Mouse (Mus musculus): ENCODE data around the gene Meis2.

The Meis2 gene

DNA sequence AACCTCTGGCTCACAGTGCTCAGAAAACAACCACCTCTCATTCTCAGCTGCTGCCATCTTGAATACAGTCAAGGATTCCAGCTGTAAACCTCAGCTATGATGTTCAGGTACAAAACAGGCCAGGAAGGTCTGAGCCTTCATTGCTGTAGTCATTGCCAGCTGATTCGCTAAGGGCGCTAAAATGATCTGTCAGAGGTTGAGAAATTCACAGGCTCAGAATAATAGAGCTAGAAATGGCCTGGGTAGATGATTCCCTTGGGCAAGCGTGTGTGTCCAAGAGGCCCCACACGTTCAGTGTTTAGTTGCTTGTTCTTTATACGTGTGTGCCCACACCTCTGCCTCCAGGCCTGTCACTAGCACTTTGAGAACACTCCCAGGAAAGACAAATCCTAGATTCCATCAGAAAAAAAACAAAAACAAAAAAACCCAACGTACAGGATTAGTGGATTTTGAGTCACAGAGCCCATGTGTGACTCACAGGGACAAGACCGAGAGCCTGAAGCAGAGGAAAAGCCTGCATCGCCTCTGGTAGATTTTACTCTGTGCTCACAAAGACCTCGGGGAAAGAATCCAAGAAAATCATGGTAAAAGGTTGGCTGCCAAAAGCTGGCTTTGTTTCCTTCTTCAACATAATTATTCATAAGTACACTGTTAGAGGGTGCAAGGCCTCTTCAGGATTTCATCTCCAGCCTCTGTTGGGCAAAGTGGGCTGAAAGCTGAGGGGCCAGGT is 95.4 kb downstream of the Meis2 start:
- no peak for DNase-seq (ENCODE audit: low read depth, low spot score)
- H3K27me3 ChIP-seq (ENCODE audit: control insufficient read depth, insufficient read depth, low read length, poor library complexity, severe bottlenecking): no peaks in the 10 kb centered on the region
- no peaks in the 10 kb centered on the region for H3K36me3 ChIP-seq (ENCODE audit: control insufficient read depth, insufficient read depth, low read length, poor library complexity, severe bottlenecking)

- no peak for DNase-seq (ENCODE audit: low read depth, low spot score)
- H3K27me3 ChIP-seq (ENCODE audit: control insufficient read depth, insufficient read depth, low read length, poor library complexity, severe bottlenecking): no peaks in the 10 kb centered on the region
These were observed 96.4 kb downstream of the Meis2 start for GRCm38 (mm10) chr2:115969201-115969600.

DNA sequence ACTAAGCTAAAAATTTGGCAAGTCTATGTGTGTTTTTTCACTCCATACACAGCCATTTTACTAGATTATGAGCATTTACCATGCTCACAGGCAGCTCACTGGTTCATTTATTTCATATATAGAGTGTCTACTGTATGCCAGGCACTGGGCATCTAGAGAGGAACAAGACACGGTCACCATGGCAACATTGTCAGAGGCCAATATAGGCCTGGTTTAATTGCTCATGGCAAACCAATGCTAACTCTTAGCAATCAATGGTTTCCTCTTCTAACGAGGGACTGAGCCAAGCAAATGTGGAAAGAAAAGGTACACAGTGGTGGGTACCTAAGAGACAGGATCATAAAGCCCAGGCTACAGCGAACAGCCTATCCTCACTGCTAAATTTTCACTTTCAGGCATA is 100.7 kb downstream of the Meis2 start:
- no peak for DNase-seq (ENCODE audit: low read depth, low spot score)
- no peaks in the 10 kb centered on the region for H3K27me3 ChIP-seq (ENCODE audit: control insufficient read depth, insufficient read depth, low read length, poor library complexity, severe bottlenecking)
- no peaks in the 10 kb centered on the region for H3K36me3 ChIP-seq (ENCODE audit: control insufficient read depth, insufficient read depth, low read length, poor library complexity, severe bottlenecking)

More at GRCm38 (mm10) chr2:115969201-115969600, 96.4 kb downstream of the Meis2 start:
- no peaks in the 10 kb centered on the region for H3K36me3 ChIP-seq (ENCODE audit: control insufficient read depth, insufficient read depth, low read length, poor library complexity, severe bottlenecking)

GRCm38 (mm10) chr2:115963293-115963835 is 102.3 kb downstream of the Meis2 start:
- Histone ChIP-seq H3K27me3 (ENCODE audit: control insufficient read depth, insufficient read depth, low read length, poor library complexity, severe bottlenecking) (no peaks in the 10 kb centered on the region), H3K36me3 (ENCODE audit: control insufficient read depth, insufficient read depth, low read length, poor library complexity, severe bottlenecking) (no peaks in the 10 kb centered on the region)
- no peak for DNase-seq (ENCODE audit: low read depth, low spot score)

DNA sequence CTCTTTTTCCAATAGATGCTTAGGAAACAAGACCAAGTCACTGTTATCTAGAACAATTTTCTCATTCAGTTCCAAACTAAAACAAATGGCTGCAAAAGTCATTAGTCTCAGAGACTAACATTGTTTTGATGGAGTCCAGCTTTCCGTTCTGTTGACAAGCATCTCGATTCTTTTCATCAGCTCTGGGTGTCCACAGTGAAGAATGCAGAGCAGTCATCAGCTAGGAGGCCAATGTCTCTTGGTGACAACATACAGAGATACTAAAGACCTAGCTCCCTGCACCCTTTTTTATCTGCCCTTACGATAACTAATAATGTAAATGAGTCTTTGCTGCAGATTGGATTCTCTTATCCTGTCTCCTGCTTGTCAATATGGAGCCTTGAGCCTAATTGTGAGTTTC is 102.9 kb downstream of the Meis2 start:
- H3K36me3 ChIP-seq (ENCODE audit: control insufficient read depth, insufficient read depth, low read length, poor library complexity, severe bottlenecking): no peaks in the 10 kb centered on the region
- no peaks in the 10 kb centered on the region for H3K27me3 ChIP-seq (ENCODE audit: control insufficient read depth, insufficient read depth, low read length, poor library complexity, severe bottlenecking)
- no peak for DNase-seq (ENCODE audit: low read depth, low spot score)

DNA sequence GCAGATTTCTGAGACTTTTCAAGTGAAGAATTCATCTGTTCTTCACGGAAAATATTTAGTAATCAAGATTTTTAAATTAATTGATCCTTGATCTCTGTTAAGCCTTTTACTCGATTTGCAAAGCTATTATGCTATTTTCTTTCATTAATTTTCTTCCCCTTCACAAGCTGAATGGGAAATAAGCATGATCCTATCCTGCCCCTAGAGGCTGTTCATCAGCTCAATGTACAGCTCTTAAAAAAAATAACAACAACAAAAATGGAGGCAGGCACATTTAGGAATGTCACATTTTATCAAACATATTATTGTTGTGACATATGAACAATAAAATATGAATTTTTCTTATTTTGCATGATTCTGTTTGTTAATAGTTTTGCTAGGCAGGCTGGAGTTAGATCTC is 103.5 kb downstream of the Meis2 start:
- Histone ChIP-seq H3K27me3 (ENCODE audit: control insufficient read depth, insufficient read depth, low read length, poor library complexity, severe bottlenecking) (no peaks in the 10 kb centered on the region), H3K36me3 (ENCODE audit: control insufficient read depth, insufficient read depth, low read length, poor library complexity, severe bottlenecking) (no peaks in the 10 kb centered on the region)
- DNase-seq (ENCODE audit: low read depth, low spot score): no peak

DNA sequence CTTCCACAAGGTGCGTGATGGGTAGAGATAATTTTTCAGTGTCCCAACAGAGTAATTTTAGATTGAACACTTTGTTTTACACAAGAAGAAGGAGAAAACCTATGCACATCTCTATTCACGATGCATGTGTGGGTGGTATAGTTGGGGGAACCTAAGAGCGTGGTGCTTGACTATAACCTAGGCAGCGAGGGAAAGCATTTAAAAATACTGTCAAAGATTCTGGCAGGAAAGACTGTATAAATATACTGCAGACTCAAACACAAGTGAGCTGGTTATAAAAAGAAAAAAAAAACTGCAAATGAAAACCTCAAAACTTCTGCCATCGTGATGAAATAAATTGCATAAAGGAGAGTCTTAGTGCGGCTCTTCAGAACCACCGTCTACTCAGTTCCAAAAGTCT is 105.0 kb downstream of the Meis2 start:
- no peaks in the 10 kb centered on the region for H3K27me3 ChIP-seq (ENCODE audit: control insufficient read depth, insufficient read depth, low read length, poor library complexity, severe bottlenecking)
- no peaks in the 10 kb centered on the region for H3K36me3 ChIP-seq (ENCODE audit: control insufficient read depth, insufficient read depth, low read length, poor library complexity, severe bottlenecking)
- no peak for DNase-seq (ENCODE audit: low read depth, low spot score)

DNA sequence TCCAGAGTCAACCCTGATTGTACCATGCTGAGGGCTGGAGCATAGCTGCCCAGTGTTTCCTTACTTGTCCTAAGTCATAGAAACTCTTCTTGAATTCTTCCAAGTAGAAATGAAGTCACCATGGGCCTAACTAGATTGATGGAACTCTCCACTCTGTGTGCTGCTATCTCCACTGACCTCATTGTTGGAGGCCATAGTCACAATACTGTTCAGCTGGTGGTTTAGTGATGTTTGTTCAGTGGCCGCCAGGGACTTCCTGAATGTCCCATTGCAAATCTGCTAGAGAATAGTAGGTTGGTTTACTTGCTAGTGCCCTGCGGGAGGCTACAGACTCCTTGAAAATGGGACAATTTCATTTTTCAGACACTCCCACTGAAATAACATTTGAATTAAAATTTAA is 108.9 kb downstream of the Meis2 start:
- H3K36me3 ChIP-seq (ENCODE audit: control insufficient read depth, insufficient read depth, low read length, poor library complexity, severe bottlenecking): no peaks in the 10 kb centered on the region
- DNase-seq (ENCODE audit: low read depth, low spot score): no peak

DNA sequence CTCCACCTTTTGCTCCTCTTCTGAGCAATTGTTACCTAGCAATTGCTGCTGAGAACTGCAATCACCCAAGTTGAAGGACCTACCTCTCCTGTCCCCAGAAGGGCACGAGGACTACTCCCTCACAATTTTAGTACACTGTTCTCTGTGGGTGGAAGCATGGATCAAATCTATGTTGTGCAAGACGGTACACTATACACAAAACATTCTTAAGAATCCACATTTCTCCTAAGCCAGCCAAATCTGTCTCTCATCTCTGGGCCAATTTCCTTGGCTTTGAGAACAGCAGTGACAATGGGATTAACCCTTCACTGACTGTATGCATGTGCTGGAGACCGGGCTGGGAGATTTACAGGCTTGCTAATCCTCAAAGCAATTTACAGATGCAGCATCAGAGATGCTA is 115.0 kb downstream of the Meis2 start:
- H3K27me3 ChIP-seq (ENCODE audit: control insufficient read depth, insufficient read depth, low read length, poor library complexity, severe bottlenecking): no peaks in the 10 kb centered on the region
- no peak for DNase-seq (ENCODE audit: low read depth, low spot score)
- no peaks in the 10 kb centered on the region for H3K36me3 ChIP-seq (ENCODE audit: control insufficient read depth, insufficient read depth, low read length, poor library complexity, severe bottlenecking)

More for the DNA sequence above, 108.9 kb downstream of the Meis2 start:
- H3K27me3 ChIP-seq (ENCODE audit: control insufficient read depth, insufficient read depth, low read length, poor library complexity, severe bottlenecking): no peaks in the 10 kb centered on the region

DNA sequence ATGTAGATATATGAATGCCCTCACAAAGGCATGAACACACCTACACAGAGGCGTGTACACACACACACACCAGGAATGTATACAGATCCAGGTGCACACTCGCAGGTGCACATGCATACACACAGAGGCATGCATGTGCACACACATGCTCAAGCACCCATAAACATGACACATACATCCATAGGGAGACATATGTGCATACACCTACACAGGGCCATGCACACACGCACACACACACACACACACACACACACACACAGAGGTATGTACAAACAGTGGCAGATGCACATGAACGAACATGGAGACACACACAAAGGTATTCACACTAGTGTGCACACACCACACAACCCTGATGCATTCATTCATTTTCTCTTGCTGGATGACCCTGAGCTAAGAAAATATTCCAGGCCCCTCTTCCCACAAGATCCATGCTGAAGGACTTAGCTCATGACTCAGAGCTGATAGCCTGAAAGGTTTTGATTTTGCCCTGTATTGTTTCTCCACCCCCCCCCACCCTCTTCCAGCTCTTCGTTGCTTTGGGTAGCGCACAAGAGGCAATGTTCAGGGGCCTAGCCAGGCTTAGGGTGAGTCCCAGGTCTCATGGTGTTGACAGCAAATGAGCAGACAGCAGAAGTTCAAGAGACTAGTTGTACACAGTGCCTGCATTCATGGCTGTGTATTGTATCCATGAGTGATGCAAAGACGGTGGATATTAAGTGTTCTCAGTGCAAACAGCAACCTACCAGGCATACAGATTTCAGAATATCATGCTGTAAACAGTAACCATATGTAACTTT is 116.8 kb downstream of the Meis2 start:
- no peaks in the 10 kb centered on the region for H3K27me3 ChIP-seq (ENCODE audit: control insufficient read depth, insufficient read depth, low read length, poor library complexity, severe bottlenecking)
- no peak for DNase-seq (ENCODE audit: low read depth, low spot score)
- H3K36me3 ChIP-seq (ENCODE audit: control insufficient read depth, insufficient read depth, low read length, poor library complexity, severe bottlenecking): no peaks in the 10 kb centered on the region

- Histone ChIP-seq H3K36me3 (ENCODE audit: control insufficient read depth, insufficient read depth, low read length, poor library complexity, severe bottlenecking) (no peaks in the 10 kb centered on the region), H3K27me3 (ENCODE audit: control insufficient read depth, insufficient read depth, low read length, poor library complexity, severe bottlenecking) (no peaks in the 10 kb centered on the region)
- DNase-seq (ENCODE audit: low read depth, low spot score): no peak
These were observed 117.9 kb downstream of the Meis2 start for GRCm38 (mm10) chr2:115947714-115948226.

GRCm38 (mm10) chr2:115943044-115943443 is 122.6 kb downstream of the Meis2 start:
- no peaks in the 10 kb centered on the region for H3K36me3 ChIP-seq (ENCODE audit: control insufficient read depth, insufficient read depth, low read length, poor library complexity, severe bottlenecking)
- no peak for DNase-seq (ENCODE audit: low read depth, low spot score)
- no peaks in the 10 kb centered on the region for H3K27me3 ChIP-seq (ENCODE audit: control insufficient read depth, insufficient read depth, low read length, poor library complexity, severe bottlenecking)

DNA sequence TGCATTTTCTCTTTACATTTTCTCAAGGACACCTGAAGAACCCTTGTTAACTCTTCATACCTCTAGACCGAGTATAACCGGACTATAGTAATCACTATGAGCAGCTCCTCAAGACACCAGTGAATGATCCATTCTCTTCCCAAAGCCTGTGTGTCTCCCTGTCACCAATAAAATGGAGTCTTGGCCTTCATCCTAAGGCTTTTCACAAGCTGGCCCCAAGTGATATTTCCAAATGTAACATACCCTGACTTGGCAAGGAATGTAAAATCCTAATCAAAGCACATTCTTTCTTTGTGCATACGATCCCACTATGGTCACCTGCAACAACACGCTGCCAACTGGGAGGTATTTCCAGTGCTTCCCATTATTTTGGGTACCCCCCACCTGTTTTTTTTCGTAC is 125.8 kb downstream of the Meis2 start:
- H3K36me3 ChIP-seq (ENCODE audit: control insufficient read depth, insufficient read depth, low read length, poor library complexity, severe bottlenecking): no peaks in the 10 kb centered on the region
- no peak for DNase-seq (ENCODE audit: low read depth, low spot score)
- H3K27me3 ChIP-seq (ENCODE audit: control insufficient read depth, insufficient read depth, low read length, poor library complexity, severe bottlenecking): no peaks in the 10 kb centered on the region

DNA sequence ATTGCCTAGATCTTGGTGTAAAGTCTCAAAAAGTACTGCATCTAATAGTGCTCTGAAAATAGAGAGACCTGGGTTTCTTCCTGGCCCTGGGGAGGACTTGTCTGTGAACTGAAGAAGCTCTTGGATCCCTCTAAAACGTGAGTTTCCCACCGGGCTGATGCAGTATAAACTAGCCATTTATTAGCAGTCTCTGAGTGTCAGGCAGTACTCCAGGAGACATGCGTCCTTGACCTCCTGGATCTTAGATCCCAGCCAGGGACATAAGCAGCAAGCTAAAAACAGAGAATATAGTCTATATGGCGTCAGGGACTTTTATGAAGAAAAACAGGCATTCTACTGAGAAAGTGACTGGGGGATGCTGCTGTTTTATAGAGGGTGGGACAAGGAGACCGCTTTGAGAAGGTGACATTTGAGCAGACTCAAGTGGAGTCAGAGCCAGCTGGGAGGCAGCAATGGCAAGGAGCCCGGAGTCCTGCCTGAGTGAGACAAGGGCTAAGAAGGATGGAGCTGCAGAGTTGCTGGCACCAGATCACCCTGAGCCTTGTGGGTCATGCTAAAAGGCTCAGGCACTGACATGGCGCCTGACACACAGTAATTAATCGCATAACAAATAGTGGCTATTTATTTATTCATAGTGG is 126.6 kb downstream of the Meis2 start:
- Histone ChIP-seq H3K27me3 (ENCODE audit: control insufficient read depth, insufficient read depth, low read length, poor library complexity, severe bottlenecking) (no peaks in the 10 kb centered on the region), H3K36me3 (ENCODE audit: control insufficient read depth, insufficient read depth, low read length, poor library complexity, severe bottlenecking) (no peaks in the 10 kb centered on the region)
- DNase-seq (ENCODE audit: low read depth, low spot score): no peak

- no peak for DNase-seq (ENCODE audit: low read depth, low spot score)
- Histone ChIP-seq H3K36me3 (ENCODE audit: control insufficient read depth, insufficient read depth, low read length, poor library complexity, severe bottlenecking) (no peaks in the 10 kb centered on the region), H3K27me3 (ENCODE audit: control insufficient read depth, insufficient read depth, low read length, poor library complexity, severe bottlenecking) (no peaks in the 10 kb centered on the region)
These were observed 127.3 kb downstream of the Meis2 start for GRCm38 (mm10) chr2:115938296-115938695.
